20 mouse cellular contexts compared by ENCODE assay signal in the genomic region with DNA sequence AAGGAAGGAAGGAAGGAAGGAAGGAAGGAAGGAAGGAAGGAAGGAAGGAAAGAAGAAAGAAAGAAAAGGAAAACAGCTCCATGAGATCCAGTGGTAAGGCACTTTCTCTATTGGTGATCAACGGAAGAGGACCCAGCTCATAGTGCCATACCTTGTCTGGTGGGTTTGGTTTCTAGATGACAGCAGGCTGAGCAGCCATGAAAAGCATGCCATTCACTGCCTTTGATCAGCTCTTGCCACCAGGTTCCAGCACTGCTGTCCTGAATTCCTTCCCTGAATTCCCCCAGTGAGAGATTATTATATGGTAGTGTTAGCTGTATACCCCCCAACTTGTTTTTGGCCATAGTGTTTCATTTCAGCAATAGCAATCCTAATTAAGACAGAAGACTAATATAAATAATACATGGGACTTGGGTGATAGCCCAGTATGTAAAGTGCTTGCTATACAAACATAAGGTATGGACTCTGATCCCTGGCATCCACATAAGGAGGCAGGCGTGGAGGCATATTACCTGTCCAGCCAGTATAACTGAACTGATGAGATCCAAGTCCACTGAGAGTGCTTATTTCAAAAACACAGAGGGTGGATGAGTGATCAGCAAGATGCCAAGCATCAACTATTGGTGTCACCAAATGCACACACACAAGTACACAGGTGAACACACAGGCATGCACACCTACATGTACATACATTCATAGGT. TPM values are rescaled to one million over a fixed set of nuclear protein-coding genes. Genes with fewer than 3 reads are reported as not detected.
A peak's percentile ranks its signal among the peaks of the same experiment; 100 is the strongest.
DNase-seq lines count a peak whose midpoint lies in the region; ATAC-seq and TF ChIP-seq lines count a peak whose summit lies in the region.
"Had no signal": no experiment of that assay in that cellular context is flagged by ENCODE, and none has a peak within 500 bp of the region (broad histone marks: within the 10 kb centered on the region; RNA-seq: fewer than 3 reads in every experiment).

No protein-coding gene starts in this region.

- H3K4me3 ChIP-seq in liver, postnatal 0 days (ENCODE audit: low read depth, low read length), result no peak overlapping the region
- no peak overlapping the region for H3K4me3 ChIP-seq in liver, embryonic 11.5 days (ENCODE audit: low read depth, low read length)
- no peak overlapping the region for H3K4me3 ChIP-seq in stomach, embryonic 16.5 days (replicated peaks; ENCODE audit: low read length)
- H3K4me3 ChIP-seq: embryonic facial prominence, embryonic 12.5 days; forebrain, embryonic 15.5 days; heart, embryonic 10.5 days; heart, embryonic 15.5 days; hindbrain, embryonic 13.5 days had no signal

- H3K36me3 ChIP-seq in liver, postnatal 0 days (replicated peaks; ENCODE audit: insufficient read depth, low read length), result no peaks in the 10 kb centered on the region
- no peaks in the 10 kb centered on the region for H3K36me3 ChIP-seq in liver, embryonic 11.5 days (ENCODE audit: control insufficient read depth, insufficient read depth, low read length)
- H3K36me3 ChIP-seq in stomach, embryonic 16.5 days (ENCODE audit: control insufficient read depth, insufficient read depth, low read length), result no peaks in the 10 kb centered on the region
- H3K36me3 ChIP-seq: embryonic facial prominence, embryonic 12.5 days; forebrain, embryonic 15.5 days; heart, embryonic 10.5 days; heart, embryonic 15.5 days; hindbrain, embryonic 13.5 days had no signal

- H3K4me2 ChIP-seq in liver, postnatal 0 days (ENCODE audit: low read depth, low read length), result no peak overlapping the region
- no peak overlapping the region for H3K4me2 ChIP-seq in liver, embryonic 11.5 days
- no peak overlapping the region for H3K4me2 ChIP-seq in stomach, embryonic 16.5 days (ENCODE audit: low read depth, low read length)
- H3K4me2 ChIP-seq: embryonic facial prominence, embryonic 12.5 days; forebrain, embryonic 15.5 days; heart, embryonic 15.5 days; hindbrain, embryonic 13.5 days had no signal

- no peak for DNase-seq in liver, postnatal 0 days
- DNase-seq in liver, embryonic 11.5 days (ENCODE audit: low spot score), result no peak
- peak; percentile 78 for DNase-seq in large intestine, adult 2 months (ENCODE audit: low read depth, low spot score)
- no peak for DNase-seq in cerebellum, postnatal 4 days (ENCODE audit: low spot score in 2 of 2)
- DNase-seq in urinary bladder, postnatal 36 days (ENCODE audit: low spot score in 2 of 2), result no peak
- DNase-seq: adrenal gland, adult 2 months; adrenal gland, postnatal 25 days; cerebellum, adult 2 months; cerebellum, postnatal 14 days; gastrocnemius, postnatal 10 days; heart, adult 18-20 months; heart, postnatal 14 days had no signal

- no peak overlapping the region for H3K27ac ChIP-seq in liver, postnatal 0 days (ENCODE audit: low read depth)
- no peak overlapping the region for H3K27ac ChIP-seq in liver, embryonic 11.5 days (ENCODE audit: low read depth, low read length)
- no peak overlapping the region for H3K27ac ChIP-seq in stomach, embryonic 16.5 days (ENCODE audit: low read length)
- H3K27ac ChIP-seq: embryonic facial prominence, embryonic 12.5 days; forebrain, embryonic 15.5 days; heart, embryonic 10.5 days; heart, embryonic 15.5 days; hindbrain, embryonic 13.5 days had no signal

- ATAC-seq in liver, postnatal 0 days, result peak; percentile 55; the same call in 1 of the 2 replicates
- ATAC-seq in liver, embryonic 11.5 days (replicated peaks; ENCODE audit: low FRiP score), result no peak
- peak; percentile 85 for ATAC-seq in stomach, embryonic 16.5 days (ENCODE audit: insufficient read depth, low FRiP score)
- ATAC-seq: forebrain, embryonic 15.5 days had no signal

- no peak for TF ChIP-seq CTCF in liver, postnatal 0 days (IDR thresholded peaks at IDR 0.05; ENCODE audit: low read depth)

- no peak for TF ChIP-seq EP300 in liver, postnatal 0 days (IDR thresholded peaks at IDR 0.05; ENCODE audit: low read depth)

- no peaks in the 10 kb centered on the region for H3K4me1 ChIP-seq in liver, postnatal 0 days (ENCODE audit: insufficient read depth)
- no peaks in the 10 kb centered on the region for H3K4me1 ChIP-seq in liver, embryonic 11.5 days (replicated peaks; ENCODE audit: control insufficient read depth, insufficient read depth, low read length)
- no peaks in the 10 kb centered on the region for H3K4me1 ChIP-seq in stomach, embryonic 16.5 days (ENCODE audit: control insufficient read depth, insufficient read depth, low read length)
- H3K4me1 ChIP-seq: embryonic facial prominence, embryonic 12.5 days; forebrain, embryonic 15.5 days; heart, embryonic 10.5 days; heart, embryonic 15.5 days; hindbrain, embryonic 13.5 days had no signal

- H3K9ac ChIP-seq in liver, postnatal 0 days (replicated peaks), result no peak overlapping the region
- no peak overlapping the region for H3K9ac ChIP-seq in liver, embryonic 11.5 days (ENCODE audit: low read depth, low read length)
- H3K9ac ChIP-seq in stomach, embryonic 16.5 days (ENCODE audit: low read length), result no peak overlapping the region
- H3K9ac ChIP-seq: embryonic facial prominence, embryonic 12.5 days; forebrain, embryonic 15.5 days; heart, embryonic 15.5 days; hindbrain, embryonic 13.5 days had no signal

- no peaks in the 10 kb centered on the region for H3K9me3 ChIP-seq in liver, postnatal 0 days (ENCODE audit: low read length)
- H3K9me3 ChIP-seq in liver, embryonic 11.5 days (ENCODE audit: control insufficient read depth, low read length), result no peaks in the 10 kb centered on the region
- H3K9me3 ChIP-seq in stomach, embryonic 16.5 days (replicated peaks; ENCODE audit: control insufficient read depth, low read length), result no peaks in the 10 kb centered on the region
- H3K9me3 ChIP-seq: embryonic facial prominence, embryonic 12.5 days; forebrain, embryonic 15.5 days; heart, embryonic 10.5 days; heart, embryonic 15.5 days; hindbrain, embryonic 13.5 days had no signal

- no peaks in the 10 kb centered on the region for H3K27me3 ChIP-seq in liver, postnatal 0 days (ENCODE audit: insufficient read depth, low read length)
- H3K27me3 ChIP-seq in liver, embryonic 11.5 days (replicated peaks; ENCODE audit: control insufficient read depth, insufficient read depth, low read length), result no peaks in the 10 kb centered on the region
- no peaks in the 10 kb centered on the region for H3K27me3 ChIP-seq in stomach, embryonic 16.5 days (ENCODE audit: control insufficient read depth, insufficient read depth, low read length)
- H3K27me3 ChIP-seq: embryonic facial prominence, embryonic 12.5 days; forebrain, embryonic 15.5 days; heart, embryonic 15.5 days; hindbrain, embryonic 13.5 days had no signal

- WGBS in liver, postnatal 0 days (ENCODE audit: insufficient replicate concordance), result 58% methylated on average over 2 of the region's 2 CpGs
- WGBS in liver, embryonic 11.5 days, result 76% methylated on average over 2 of the region's 2 CpGs
- WGBS in large intestine, adult 2 months, result 23% methylated on average over 2 of the region's 2 CpGs
- WGBS in stomach, embryonic 16.5 days, result 63% methylated on average over 2 of the region's 2 CpGs

RNA-seq across cellular contexts. Expression of a gene that starts 10.5 kb away (rescaled TPM):
- polyA plus RNA-seq in liver, postnatal 0 days (2015; fragmentation: Nextera tagmentation; extraction: Ambion mirVana), result not detected in 2 replicates
- polyA plus RNA-seq in liver, embryonic 11.5 days (2014; fragmentation: Nextera tagmentation; extraction: Ambion mirVana), result not detected in 2 replicates
- not detected in 2 replicates for polyA plus RNA-seq in large intestine, adult 2 months (2012; rRNA removed)
- polyA plus RNA-seq in stomach, embryonic 16.5 days (2015; fragmentation: Nextera tagmentation; extraction: Ambion mirVana), result not detected in 2 replicates
- polyA plus RNA-seq: adrenal gland, adult 2 months; cerebellum, adult 2 months; cortical plate, adult 2 months; embryonic facial prominence, embryonic 12.5 days; forebrain, embryonic 11.5 days; forebrain, embryonic 15.5 days; heart, embryonic 10.5 days; heart, embryonic 15.5 days; hindbrain, embryonic 13.5 days had no signal

RNA-seq across cellular contexts. Expression of a gene that starts 19.3 kb away (rescaled TPM):
- polyA plus RNA-seq in liver, postnatal 0 days (2015; fragmentation: Nextera tagmentation; extraction: Ambion mirVana), result not detected in 2 replicates
- polyA plus RNA-seq in liver, embryonic 11.5 days (2014; fragmentation: Nextera tagmentation; extraction: Ambion mirVana), result not detected in 2 replicates
- polyA plus RNA-seq in large intestine, adult 2 months (2012; rRNA removed), result not detected in 2 replicates
- not detected in 2 replicates for polyA plus RNA-seq in stomach, embryonic 16.5 days (2015; fragmentation: Nextera tagmentation; extraction: Ambion mirVana)
- polyA plus RNA-seq: adrenal gland, adult 2 months; cerebellum, adult 2 months; cortical plate, adult 2 months; embryonic facial prominence, embryonic 12.5 days; forebrain, embryonic 11.5 days; forebrain, embryonic 15.5 days; heart, embryonic 10.5 days; heart, embryonic 15.5 days; hindbrain, embryonic 13.5 days had no signal

RNA-seq across cellular contexts. Expression of a gene that starts 51.5 kb away (rescaled TPM):
- not detected in 2 replicates for polyA plus RNA-seq in liver, postnatal 0 days (2015; fragmentation: Nextera tagmentation; extraction: Ambion mirVana)
- polyA plus RNA-seq in liver, embryonic 11.5 days (2014; fragmentation: Nextera tagmentation; extraction: Ambion mirVana), result not detected in 2 replicates
- not detected in 2 replicates for polyA plus RNA-seq in large intestine, adult 2 months (2012; rRNA removed)
- polyA plus RNA-seq in stomach, embryonic 16.5 days (2015; fragmentation: Nextera tagmentation; extraction: Ambion mirVana), result not detected in 2 replicates
- polyA plus RNA-seq: adrenal gland, adult 2 months; cortical plate, adult 2 months; embryonic facial prominence, embryonic 12.5 days; forebrain, embryonic 11.5 days; forebrain, embryonic 15.5 days; heart, embryonic 10.5 days; heart, embryonic 15.5 days; hindbrain, embryonic 13.5 days had no signal
